Mouse (Mus musculus) forebrain, embryonic 12.5 days (tissue): ENCODE data around the gene Kcnj16. TPM values are rescaled to one million over a fixed set of nuclear protein-coding genes. Genes with fewer than 3 reads are reported as not detected.

Experiments
- ATAC-seq: fragments of 200-750 bp; cut with Nextera tagmentation; 2 replicates; pipeline ENCODE4 v1.8.0; 2017; ENCODE audit warnings: moderate TSS enrichment; ENCODE audit not compliant: low FRiP score
- H3K27ac ChIP-seq: fragments of 300-500 bp; sonication (generic); 2 replicates; pipeline ENCODE4 v1.5.1; 2016; ENCODE audit warnings: mild to moderate bottlenecking
- H3K27me3 ChIP-seq: fragments of 300-500 bp; sonication (generic); 2 replicates; pipeline ENCODE4 v1.6.1; 2016; ENCODE audit warnings: mild to moderate bottlenecking
- H3K36me3 ChIP-seq: fragments of 300-500 bp; sonication (generic); replicated peaks from 2 replicates; pipeline ENCODE4 v1.6.1; 2016; ENCODE audit warnings: mild to moderate bottlenecking
- H3K4me1 ChIP-seq: fragments of 300-500 bp; sonication (generic); 2 replicates; pipeline ENCODE4 v1.6.1; 2016
- H3K4me2 ChIP-seq: fragments of 300-500 bp; sonication (generic); 2 replicates; pipeline ENCODE4 v1.6.1; 2016; ENCODE audit warnings: mild to moderate bottlenecking, moderate library complexity
- H3K4me3 ChIP-seq: fragments of 300-500 bp; sonication (generic); replicated peaks from 2 replicates; pipeline ENCODE4 v1.5.1; 2016; ENCODE audit warnings: mild to moderate bottlenecking
- H3K9ac ChIP-seq: fragments of 300-500 bp; sonication (generic); 2 replicates; pipeline ENCODE4 v1.6.1; 2016; ENCODE audit warnings: mild to moderate bottlenecking
- H3K9me3 ChIP-seq: fragments of 300-500 bp; sonication (generic); 2 replicates; pipeline ENCODE4 v1.6.1; 2016
- WGBS: fragments of 180-500 bp; shearing (Covaris S2); methylation state at CpG from one replicate; pipeline ENCODE4 v1.1.7; 2016; 5-methylcytosine and 5-hydroxymethylcytosine counted together
- polyA plus RNA-seq: library from polyadenylated mRNA; unstranded; fragments of >200 nt; fragmentation: Nextera tagmentation; extraction: Ambion mirVana; gene quantifications from 2 replicates; pipeline ENCODE4 v1.2.1, GENCODE M21; 2016

The Kcnj16 gene
- polyA plus RNA-seq, 1 experiment from 2014 or later = not detected

DNA sequence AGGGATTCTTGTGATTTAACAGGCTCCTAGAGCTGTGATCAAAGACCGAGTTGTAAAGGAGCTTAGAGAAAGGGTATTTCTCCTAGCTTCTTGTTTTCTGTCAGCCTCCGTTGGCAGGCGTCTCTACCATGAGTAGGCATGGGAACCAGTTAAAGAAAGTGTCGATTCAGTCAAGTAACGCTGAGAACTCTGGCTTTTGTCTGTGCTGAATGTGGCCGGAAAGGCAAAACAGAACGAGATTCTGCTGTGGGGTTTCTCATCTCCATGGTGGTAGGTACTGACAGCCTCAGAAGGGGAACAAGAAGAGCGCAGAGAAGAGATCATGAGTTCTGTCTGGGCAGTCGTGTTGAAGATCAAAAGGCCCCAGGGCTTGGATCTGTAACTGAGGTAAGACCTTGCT lies 29.4 kb downstream of the Kcnj16 start:
- 36% methylated on average over 9 of the region's 9 CpGs for WGBS
- no peak for ATAC-seq
- Histone ChIP-seq H3K36me3 (no peaks in the 10 kb centered on the region), H3K9me3 (no peaks in the 10 kb centered on the region), H3K4me2 (no peak overlapping the region), H3K27me3 (no peaks in the 10 kb centered on the region), H3K4me3 (no peak overlapping the region), H3K27ac (no peak overlapping the region), H3K9ac (no peak overlapping the region), H3K4me1 (no peaks in the 10 kb centered on the region)

DNA sequence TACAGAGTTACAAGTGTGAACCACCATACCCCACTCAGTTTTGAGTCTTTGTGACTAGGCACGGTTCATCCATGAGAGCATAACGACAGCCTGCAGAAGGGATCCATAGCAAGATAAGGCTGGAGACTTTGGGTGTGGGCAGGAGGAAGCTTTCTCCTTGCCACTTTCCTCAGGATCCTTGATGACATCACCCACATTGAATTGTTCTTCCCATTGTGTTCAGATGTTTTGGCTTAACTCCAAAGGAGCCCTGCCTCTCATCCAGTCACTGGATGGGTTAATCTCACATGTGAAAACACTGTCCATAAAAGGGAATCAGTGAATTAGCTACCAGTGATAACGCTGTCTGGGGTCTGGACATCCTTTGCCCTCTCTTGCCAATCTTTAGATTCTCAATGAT lies 37.3 kb downstream of the Kcnj16 start:
- Histone ChIP-seq H3K27me3 (no peaks in the 10 kb centered on the region), H3K9me3 (no peaks in the 10 kb centered on the region), H3K4me3 (no peak overlapping the region), H3K36me3 (no peaks in the 10 kb centered on the region), H3K27ac (no peak overlapping the region), H3K9ac (no peak overlapping the region), H3K4me2 (no peak overlapping the region), H3K4me1 (no peaks in the 10 kb centered on the region)
- no peak for ATAC-seq
- 78% methylated on average over 3 of the region's 3 CpGs for WGBS

DNA sequence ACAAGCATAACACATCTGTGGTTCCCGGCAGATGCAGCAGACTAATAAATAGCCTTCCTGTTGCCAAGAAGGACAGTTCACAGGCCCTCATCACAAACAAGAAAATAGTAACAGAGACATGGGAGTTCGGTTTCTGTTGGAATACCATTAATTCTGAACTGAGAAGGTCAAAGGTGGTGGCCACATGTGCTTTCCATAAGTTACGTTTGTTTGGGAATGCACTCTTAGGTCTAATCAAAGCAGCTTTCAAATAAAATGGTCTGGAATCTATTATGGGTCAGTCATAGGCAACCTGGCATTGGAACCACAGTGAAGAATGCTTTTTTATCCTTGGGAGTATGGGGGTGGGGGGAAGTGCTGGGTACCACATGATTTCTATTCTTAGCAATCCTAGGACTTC lies 41.6 kb downstream of the Kcnj16 start:
- no peaks in the 10 kb centered on the region for H3K9me3 ChIP-seq
- no peak overlapping the region for H3K4me2 ChIP-seq
- H3K36me3 ChIP-seq = no peaks in the 10 kb centered on the region
- ATAC-seq = no peak
- no peaks in the 10 kb centered on the region for H3K27me3 ChIP-seq
- no peak overlapping the region for H3K27ac ChIP-seq
- H3K9ac ChIP-seq = no peak overlapping the region
- H3K4me3 ChIP-seq = no peak overlapping the region
- H3K4me1 ChIP-seq = no peaks in the 10 kb centered on the region
- WGBS = 74% methylated on average over 3 of the region's 3 CpGs

DNA sequence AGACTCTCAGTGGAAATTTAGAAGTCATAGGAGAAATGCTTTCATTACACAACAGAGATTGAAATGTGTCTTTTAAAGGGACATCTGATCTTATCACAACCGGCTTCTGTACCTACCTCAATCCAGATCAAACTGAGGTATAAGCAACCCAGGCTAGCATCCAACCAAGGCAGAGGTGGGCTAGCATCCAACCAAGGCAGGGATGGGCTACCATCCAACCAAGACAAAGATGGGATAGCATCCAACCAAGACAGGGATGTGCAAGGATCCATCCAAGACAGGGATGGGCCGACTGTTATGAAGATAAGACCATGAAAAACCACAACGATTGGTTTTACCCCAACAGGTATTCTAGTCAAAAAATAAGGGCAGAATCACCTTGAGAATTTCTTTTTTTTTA lies 48.4 kb downstream of the Kcnj16 start:
- Histone ChIP-seq H3K9ac (no peak overlapping the region), H3K27ac (no peak overlapping the region), H3K4me3 (no peak overlapping the region), H3K4me1 (0 out of 2 replicates have a peak, but pooled peaks cover 3% of the 10 kb centered on the region), H3K36me3 (no peaks in the 10 kb centered on the region), H3K27me3 (no peaks in the 10 kb centered on the region), H3K9me3 (no peaks in the 10 kb centered on the region), H3K4me2 (no peak overlapping the region)
- ATAC-seq = no peak
- 90% methylated on average over 3 of the region's 3 CpGs for WGBS

DNA sequence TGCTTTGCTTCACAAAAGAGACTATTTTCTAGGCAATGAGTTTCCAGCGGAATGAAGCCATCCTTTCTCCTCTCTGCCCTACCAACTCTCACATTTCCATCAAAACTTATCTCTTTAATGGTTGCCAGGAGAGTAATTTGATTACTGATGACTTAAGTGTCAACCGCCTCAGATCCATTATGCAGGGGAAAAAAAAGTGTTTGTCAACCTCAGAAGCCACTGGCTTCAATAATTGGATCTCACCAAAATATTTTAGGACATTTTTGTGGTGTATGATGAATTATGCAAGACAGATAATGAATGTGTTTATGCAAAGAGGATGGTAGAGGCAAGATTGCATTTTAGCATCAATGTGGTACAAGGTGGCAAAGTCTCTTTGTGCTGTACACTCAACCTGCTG lies 52.4 kb downstream of the Kcnj16 start:
- no peak overlapping the region for H3K4me2 ChIP-seq
- no peaks in the 10 kb centered on the region for H3K36me3 ChIP-seq
- WGBS = 49% methylated on average over 2 of the region's 2 CpGs

DNA sequence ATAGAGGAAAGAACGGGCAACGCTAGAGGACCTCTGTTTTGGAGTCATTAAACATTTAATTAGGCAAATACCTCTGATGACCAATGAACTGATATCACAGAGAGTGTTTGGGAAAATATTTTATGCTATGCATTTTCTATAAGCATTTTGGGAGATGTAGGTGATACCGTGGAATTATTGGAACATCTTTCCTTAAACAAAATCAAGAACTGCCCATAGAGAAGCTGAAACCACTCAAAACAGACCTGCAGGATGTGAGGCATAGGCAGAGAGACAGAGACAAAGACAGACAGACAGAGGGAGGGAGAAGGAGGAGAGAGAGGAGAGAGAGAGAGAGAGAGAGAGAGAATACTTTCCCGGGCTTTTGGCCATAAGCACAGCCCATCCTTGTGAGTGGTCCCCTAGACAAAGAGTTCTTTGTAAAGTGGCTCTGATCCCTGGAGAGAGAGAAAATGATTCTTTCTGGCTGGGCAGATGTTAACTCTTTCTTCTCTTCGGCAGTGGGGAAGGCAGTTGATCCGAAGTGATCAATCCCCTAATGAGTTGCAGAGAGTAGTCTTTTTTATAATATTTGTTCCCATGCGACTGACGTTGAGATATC lies 54.9 kb downstream of the Kcnj16 start:
- H3K9me3 ChIP-seq = no peaks in the 10 kb centered on the region
- H3K9ac ChIP-seq = no peak overlapping the region
- ATAC-seq = peak; percentile 72; the same call in 1 of the 2 replicates
- 30% methylated on average over 8 of the region's 8 CpGs for WGBS
- no peak overlapping the region for H3K4me3 ChIP-seq
- no peaks in the 10 kb centered on the region for H3K27me3 ChIP-seq
- no peak overlapping the region for H3K4me2 ChIP-seq
- no peaks in the 10 kb centered on the region for H3K36me3 ChIP-seq
- no peak overlapping the region for H3K27ac ChIP-seq
- peaks cover 15% of the 10 kb centered on the region for H3K4me1 ChIP-seq

More for the DNA sequence above, 52.4 kb downstream of the Kcnj16 start:
- ATAC-seq = no peak
- Histone ChIP-seq H3K9me3 (no peaks in the 10 kb centered on the region), H3K4me3 (no peak overlapping the region), H3K27ac (no peak overlapping the region), H3K4me1 (peaks cover 15% of the 10 kb centered on the region), H3K9ac (no peak overlapping the region), H3K27me3 (no peaks in the 10 kb centered on the region)

DNA sequence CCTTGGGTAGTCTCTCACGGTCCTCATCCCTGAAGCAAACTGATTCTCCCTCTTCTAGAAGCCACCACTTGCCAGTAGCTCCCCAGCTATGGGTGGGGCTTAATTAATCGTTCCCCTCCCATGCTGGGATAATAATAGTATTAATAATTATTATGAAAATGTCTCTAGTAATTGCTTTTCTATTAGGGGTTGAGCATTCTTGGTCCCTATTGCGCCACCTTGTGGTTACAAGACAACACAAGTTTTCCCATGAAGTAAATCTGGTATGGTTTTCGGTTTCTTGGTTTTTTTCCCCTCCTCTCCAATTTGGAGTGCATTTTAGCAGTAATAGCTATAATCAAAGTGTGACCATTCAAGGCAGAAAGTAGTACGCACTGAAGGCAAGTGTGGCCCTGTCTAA lies 74.3 kb downstream of the Kcnj16 start:
- no peak overlapping the region for H3K9ac ChIP-seq
- ATAC-seq = no peak
- no peaks in the 10 kb centered on the region for H3K4me1 ChIP-seq
- WGBS = 47% methylated on average over 5 of the region's 5 CpGs
- no peak overlapping the region for H3K4me3 ChIP-seq
- H3K36me3 ChIP-seq = no peaks in the 10 kb centered on the region
- H3K4me2 ChIP-seq = no peak overlapping the region
- H3K27me3 ChIP-seq = no peaks in the 10 kb centered on the region
- no peak overlapping the region for H3K27ac ChIP-seq
- H3K9me3 ChIP-seq = no peaks in the 10 kb centered on the region

DNA sequence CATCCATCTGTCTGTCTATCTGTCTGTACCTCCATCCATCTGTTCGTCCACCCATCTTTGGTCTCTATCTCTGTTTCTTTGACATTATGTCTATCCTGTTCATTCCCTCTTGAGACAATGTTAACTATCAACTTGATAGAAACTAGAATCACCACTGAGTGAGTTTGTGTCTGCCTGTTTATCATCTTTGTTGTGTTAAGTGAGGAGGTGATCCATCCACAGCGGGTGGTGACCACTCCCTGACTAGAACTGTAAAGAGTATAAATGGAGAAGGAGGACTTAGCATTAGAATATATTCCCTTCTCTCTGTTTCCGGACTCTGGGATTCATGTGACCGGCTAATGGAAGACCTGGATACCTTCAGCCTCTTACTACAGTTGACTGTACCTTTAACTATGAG lies 75.5 kb downstream of the Kcnj16 start:
- Histone ChIP-seq H3K9me3 (no peaks in the 10 kb centered on the region), H3K4me2 (no peak overlapping the region), H3K9ac (no peak overlapping the region), H3K4me1 (no peaks in the 10 kb centered on the region), H3K27me3 (no peaks in the 10 kb centered on the region), H3K36me3 (no peaks in the 10 kb centered on the region), H3K27ac (no peak overlapping the region), H3K4me3 (no peak overlapping the region)
- 83% methylated on average over 4 of the region's 4 CpGs for WGBS
- no peak for ATAC-seq

DNA sequence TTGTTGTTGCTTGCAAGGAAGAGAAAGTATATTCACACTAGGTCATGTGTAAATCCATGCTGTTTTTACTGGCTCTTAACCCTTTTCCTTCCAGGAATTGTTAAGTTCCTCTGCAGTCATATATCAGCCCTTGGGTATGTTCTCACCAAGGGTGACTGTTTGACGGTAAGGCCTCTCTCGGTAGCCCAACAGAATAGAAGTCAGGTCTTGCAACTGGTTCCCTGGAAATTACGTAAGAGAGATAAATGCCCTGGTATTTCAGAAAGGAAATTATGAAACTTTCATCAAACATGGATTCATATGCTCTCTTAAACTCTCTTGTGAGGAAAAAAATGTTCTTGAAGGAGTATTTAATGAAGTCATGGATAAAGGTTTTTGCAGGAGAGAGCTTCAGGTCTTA lies 86.4 kb downstream of the Kcnj16 start:
- Histone ChIP-seq H3K4me1 (no peaks in the 10 kb centered on the region), H3K9ac (no peak overlapping the region), H3K4me2 (no peak overlapping the region), H3K27me3 (no peaks in the 10 kb centered on the region), H3K4me3 (no peak overlapping the region), H3K27ac (no peak overlapping the region), H3K9me3 (no peaks in the 10 kb centered on the region), H3K36me3 (no peaks in the 10 kb centered on the region)
- no peak for ATAC-seq
- WGBS = 92% methylated on average over 3 of the region's 3 CpGs

DNA sequence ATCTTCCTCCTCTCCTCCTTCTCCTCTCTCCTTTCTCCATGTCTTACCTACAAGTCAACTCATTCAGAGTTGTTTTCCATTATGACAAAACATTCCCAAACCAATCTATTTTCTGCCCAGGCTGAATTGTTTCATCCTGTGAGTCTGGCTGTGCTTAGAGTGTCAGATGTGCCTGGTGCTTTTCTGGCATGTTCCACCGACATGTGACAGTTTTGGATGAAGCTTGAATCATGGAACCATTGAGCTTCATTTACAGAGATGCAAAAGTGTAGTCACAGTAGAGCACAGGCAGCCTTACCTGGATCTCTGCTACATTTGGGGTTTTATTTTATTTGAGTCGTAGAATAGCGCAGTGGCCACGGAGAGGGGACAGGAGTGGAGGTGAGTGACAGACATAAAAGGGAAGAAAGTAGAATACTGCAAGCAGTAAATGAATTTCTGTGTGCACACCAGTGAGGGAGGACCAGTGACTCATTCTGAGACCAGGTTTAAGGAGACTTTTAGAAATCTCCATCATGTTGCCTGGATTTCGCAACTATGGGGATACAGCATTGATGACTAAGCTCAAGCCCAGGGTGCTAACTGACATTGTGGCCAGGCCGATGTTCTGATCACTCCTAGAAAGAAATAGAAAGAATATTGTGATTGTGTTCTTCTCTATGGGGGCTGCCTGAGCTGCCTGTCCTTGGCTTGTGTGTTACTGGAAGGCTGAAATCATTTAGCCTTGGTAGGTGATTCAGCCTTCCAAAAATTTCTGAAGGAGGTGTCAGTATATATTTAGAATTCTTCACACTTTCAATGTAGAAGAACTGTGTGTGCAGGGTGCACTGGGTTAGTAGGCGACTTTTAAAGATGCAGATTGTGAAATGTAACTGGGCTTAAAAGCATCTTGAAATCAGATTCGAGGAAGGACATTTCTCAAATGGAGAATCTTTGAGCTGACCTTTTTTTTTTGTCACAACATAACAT lies 87.3 kb downstream of the Kcnj16 start:
- Histone ChIP-seq H3K4me2 (no peak overlapping the region), H3K4me1 (no peaks in the 10 kb centered on the region), H3K9ac (no peak overlapping the region), H3K27me3 (no peaks in the 10 kb centered on the region), H3K36me3 (no peaks in the 10 kb centered on the region), H3K9me3 (no peaks in the 10 kb centered on the region), H3K27ac (no peak overlapping the region), H3K4me3 (no peak overlapping the region)
- ATAC-seq = no peak
- 93% methylated on average over 8 of the region's 8 CpGs for WGBS

DNA sequence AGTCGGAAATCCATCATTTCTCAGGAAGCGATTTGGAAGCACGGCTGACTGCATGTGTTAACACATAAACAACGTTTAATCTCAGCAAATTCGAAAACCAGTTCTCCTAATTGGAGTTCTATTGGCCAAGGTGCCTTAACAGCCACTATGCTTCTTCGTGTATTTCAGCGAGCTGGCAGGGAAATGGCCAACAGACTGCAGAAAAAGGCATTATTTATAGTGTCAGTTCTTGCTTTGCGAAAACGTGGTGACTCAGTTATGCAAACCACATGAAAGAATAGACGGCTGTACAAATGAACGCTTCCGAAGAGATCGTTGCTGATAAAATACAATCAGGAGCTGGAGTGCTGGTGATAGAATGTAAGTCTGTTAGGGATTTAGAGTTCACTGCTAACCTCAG lies 88.2 kb downstream of the Kcnj16 start:
- Histone ChIP-seq H3K4me1 (no peaks in the 10 kb centered on the region), H3K9me3 (no peaks in the 10 kb centered on the region), H3K27me3 (no peaks in the 10 kb centered on the region), H3K27ac (no peak overlapping the region), H3K4me3 (no peak overlapping the region), H3K4me2 (no peak overlapping the region), H3K36me3 (no peaks in the 10 kb centered on the region), H3K9ac (no peak overlapping the region)
- WGBS = 77% methylated on average over 13 of the region's 13 CpGs
- no peak for ATAC-seq

DNA sequence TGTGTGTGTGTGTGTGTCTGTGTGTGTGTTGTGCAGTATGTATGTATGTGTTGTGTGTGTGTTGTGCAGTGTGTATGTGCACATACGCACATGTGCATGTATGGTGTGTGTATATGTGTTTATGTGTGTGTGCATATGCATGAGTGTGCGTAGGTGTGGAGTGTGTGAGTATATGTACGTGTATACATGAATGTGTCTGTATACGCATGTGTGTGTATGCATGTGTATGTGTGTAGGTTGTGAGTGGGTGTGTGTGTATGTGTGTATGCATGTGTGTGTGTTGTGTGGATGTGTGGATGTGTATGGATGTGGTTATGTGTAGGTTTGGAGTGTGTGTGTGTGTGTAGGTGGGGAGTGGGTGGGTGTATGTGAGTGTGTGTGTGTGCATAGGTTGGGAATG lies 89.6 kb downstream of the Kcnj16 start:
- no peak for ATAC-seq
- 97% methylated on average over 4 of the region's 4 CpGs for WGBS
- H3K4me1 ChIP-seq = no peaks in the 10 kb centered on the region
- H3K36me3 ChIP-seq = no peaks in the 10 kb centered on the region
- H3K4me3 ChIP-seq = no peak overlapping the region
- no peak overlapping the region for H3K4me2 ChIP-seq
- no peaks in the 10 kb centered on the region for H3K9me3 ChIP-seq
- H3K27me3 ChIP-seq = no peaks in the 10 kb centered on the region
- H3K9ac ChIP-seq = no peak overlapping the region
- no peak overlapping the region for H3K27ac ChIP-seq

DNA sequence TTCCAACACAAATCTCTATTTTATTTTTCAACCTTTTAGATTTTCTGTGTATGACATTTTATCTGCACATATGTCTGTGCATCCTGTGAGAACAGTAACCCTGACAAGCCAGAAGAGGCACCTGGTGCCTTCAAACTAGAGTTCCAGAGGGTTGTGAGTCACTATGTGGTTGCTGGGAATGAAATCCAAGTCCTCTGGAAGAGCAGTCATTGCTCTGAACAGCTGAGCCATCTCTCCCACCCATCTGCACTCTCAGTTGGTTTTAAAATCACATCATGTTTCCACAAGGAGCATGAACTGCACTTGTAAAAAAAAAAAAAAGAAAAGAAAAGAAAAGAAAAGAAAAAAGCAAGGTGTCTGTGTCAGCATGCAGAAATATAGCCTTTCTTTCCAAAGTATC lies 91.6 kb downstream of the Kcnj16 start:
- no peak for ATAC-seq
- Histone ChIP-seq H3K27me3 (no peaks in the 10 kb centered on the region), H3K4me3 (no peak overlapping the region), H3K4me2 (no peak overlapping the region), H3K9ac (no peak overlapping the region), H3K27ac (no peak overlapping the region), H3K9me3 (no peaks in the 10 kb centered on the region), H3K4me1 (no peaks in the 10 kb centered on the region), H3K36me3 (no peaks in the 10 kb centered on the region)
